In genomic region chr5:67633831-67634268, GRCm38 (mm10) we compare ENCODE assay signal across 9 mouse cellular contexts. TPM values are rescaled to one million over a fixed set of nuclear protein-coding genes. Genes with fewer than 3 reads are reported as not detected.
DNase-seq lines count a peak whose midpoint lies in the region; ATAC-seq lines count a peak whose summit lies in the region.
"Had no signal": no experiment of that assay in that cellular context is flagged by ENCODE, and none has a peak within 500 bp of the region (broad histone marks: within the 10 kb centered on the region; RNA-seq: fewer than 3 reads in every experiment).

No protein-coding gene starts in this region.

- H3K4me1 ChIP-seq in heart, embryonic 10.5 days, result peaks cover 15% of the 10 kb centered on the region

- 12% methylated on average over 10 of the region's 10 CpGs for WGBS in heart, embryonic 10.5 days

- H3K4me3 ChIP-seq in heart, embryonic 10.5 days, result no peak overlapping the region

- peak overlapping the region; percentile 60; the same call in 1 of the 2 replicates for H3K27ac ChIP-seq in heart, embryonic 10.5 days

- DNase-seq in heart, embryonic 10.5 days (ENCODE audit: low spot score), result peak; percentile 56
- DNase-seq in heart, adult 18-20 months, result no peak
- DNase-seq in ZHBTc4 (ENCODE audit: low read depth, low spot score), result peak; percentile 43
- DNase-seq in gonadal fat pad, adult 2 months (ENCODE audit: low read depth), result peak; percentile 17
- DNase-seq in layer of hippocampus, adult 9-10 months (ENCODE audit: low spot score), result no peak
- DNase-seq in B cell, adult 2 months, result no peak
- no peak for DNase-seq in thymus, postnatal 36 days
- DNase-seq: adrenal gland, postnatal 36 days had no signal

- H3K27me3 ChIP-seq in heart, embryonic 10.5 days (ENCODE audit: insufficient read depth, poor library complexity, severe bottlenecking), result no peaks in the 10 kb centered on the region

- ATAC-seq in megakaryocyte progenitor cell, adult 5-6 weeks (replicated peaks; ENCODE audit: poor library complexity), result peak; percentile 75

- H3K9me3 ChIP-seq in heart, embryonic 10.5 days, result no peaks in the 10 kb centered on the region

- no peaks in the 10 kb centered on the region for H3K36me3 ChIP-seq in heart, embryonic 10.5 days

RNA-seq across cellular contexts. Expression of gene Shisa3, which starts 26.2 kb away (rescaled TPM):
- 0.90 and 12.9 TPM in 2 replicates for polyA plus RNA-seq in heart, embryonic 10.5 days (2016; fragmentation: Nextera tagmentation; extraction: Ambion mirVana)
- 1 to 10 TPM; 1.3 to 1.5 TPM for total RNA-seq in heart, adult 18-20 months (2021)
- polyA plus RNA-seq in gonadal fat pad, adult 2 months (2012; rRNA removed), result 0.71 and 0.84 TPM in 2 replicates
- not detected in 2 replicates for total RNA-seq in megakaryocyte progenitor cell, adult 5-6 weeks (2015)
- not detected in 2 replicates for total RNA-seq in megakaryocyte progenitor cell, adult 5-6 weeks (2017)

Comparison
In these comparisons a context has a peak if more than half of its experiments do, and no peak if none do; other contexts are left out.
1. DNase-seq: peak in heart, embryonic 10.5 days (single experiment), ZHBTc4 (single experiment) and gonadal fat pad, adult 2 months (single experiment); none in heart, adult 18-20 months (0 of 2), layer of hippocampus, adult 9-10 months (single experiment), B cell, adult 2 months (0 of 2) and thymus, postnatal 36 days (0 of 2).